In genomic region chr9:92599940-92600538, GRCm38 (mm10) we compare ENCODE assay signal across 21 mouse cellular contexts. TPM values are rescaled to one million over a fixed set of nuclear protein-coding genes. Genes with fewer than 3 reads are reported as not detected.
DNase-seq lines count a peak whose midpoint lies in the region; ATAC-seq lines count a peak whose summit lies in the region.
"Had no signal": no experiment of that assay in that cellular context is flagged by ENCODE, and none has a peak within 500 bp of the region (broad histone marks: within the 10 kb centered on the region; RNA-seq: fewer than 3 reads in every experiment).

No protein-coding gene starts in this region.

- H3K9ac ChIP-seq in limb, embryonic 13.5 days: no peak overlapping the region
- no peak overlapping the region for H3K9ac ChIP-seq in stomach, embryonic 14.5 days (replicated peaks; ENCODE audit: low read depth, low read length)
- H3K9ac ChIP-seq: embryonic facial prominence, embryonic 13.5 days; forebrain, postnatal 0 days; hindbrain, embryonic 15.5 days; midbrain, embryonic 13.5 days; neural tube, embryonic 13.5 days had no signal

- DNase-seq in cerebellum, adult 9-10 months: peak; percentile 15
- DNase-seq in limb, embryonic 10.5 days (ENCODE audit: low spot score): no peak
- peak; percentile 9 to 17 for DNase-seq in cerebellum, postnatal 36 days
- DNase-seq in neural tube, embryonic 10.5 days (ENCODE audit: extremely low spot score, low spot score): no peak
- DNase-seq: adrenal gland, postnatal 25 days; forebrain, postnatal 0 days; gastrocnemius, postnatal 36 days; heart, postnatal 14 days; kidney, adult 11 months; liver; right cerebral cortex, adult 18-20 months; thymus, postnatal 36 days had no signal

- ATAC-seq in cerebellum, adult (ENCODE audit: insufficient number of reproducible peaks, low FRiP score, low TSS enrichment): no peak
- ATAC-seq in limb, embryonic 13.5 days (ENCODE audit: low FRiP score, low read depth): peak; percentile 71
- no peak for ATAC-seq in stomach, embryonic 14.5 days (ENCODE audit: insufficient number of reproducible peaks, insufficient read depth, low FRiP score, low read depth)
- ATAC-seq: forebrain, postnatal 0 days; midbrain, embryonic 13.5 days had no signal

- peaks cover 7% of the 10 kb centered on the region; the same call in 1 of the 2 replicates for H3K4me1 ChIP-seq in limb, embryonic 13.5 days
- 0 out of 2 replicates have a peak, but pooled peaks cover 3% of the 10 kb centered on the region for H3K4me1 ChIP-seq in limb, embryonic 10.5 days
- 0 out of 2 replicates have a peak, but pooled peaks cover 3% of the 10 kb centered on the region for H3K4me1 ChIP-seq in stomach, embryonic 14.5 days (ENCODE audit: control insufficient read depth, insufficient read depth, low read length)
- H3K4me1 ChIP-seq: embryonic facial prominence, embryonic 13.5 days; forebrain, embryonic 10.5 days; heart, embryonic 10.5 days; hindbrain, embryonic 15.5 days; midbrain, embryonic 13.5 days had no signal

- no peak overlapping the region for H3K27ac ChIP-seq in limb, embryonic 13.5 days
- no peak overlapping the region for H3K27ac ChIP-seq in limb, embryonic 10.5 days
- peak overlapping the region; percentile 55; the same call in 1 of the 2 replicates for H3K27ac ChIP-seq in stomach, embryonic 14.5 days (ENCODE audit: low read length)
- H3K27ac ChIP-seq: embryonic facial prominence, embryonic 13.5 days; forebrain, embryonic 10.5 days; heart, embryonic 10.5 days; hindbrain, embryonic 15.5 days; midbrain, embryonic 13.5 days; neural tube, embryonic 13.5 days had no signal

- 71% methylated on average over 15 of the region's 15 CpGs for WGBS in limb, embryonic 13.5 days
- WGBS in limb, embryonic 10.5 days: 93% methylated on average over 15 of the region's 15 CpGs
- 71% methylated on average over 15 of the region's 15 CpGs for WGBS in stomach, embryonic 14.5 days

- no peaks in the 10 kb centered on the region for H3K27me3 ChIP-seq in limb, embryonic 13.5 days
- H3K27me3 ChIP-seq in limb, embryonic 10.5 days (ENCODE audit: low read depth, poor library complexity, severe bottlenecking): no peaks in the 10 kb centered on the region
- no peaks in the 10 kb centered on the region for H3K27me3 ChIP-seq in stomach, embryonic 14.5 days (ENCODE audit: control insufficient read depth, insufficient read depth, low read length)
- H3K27me3 ChIP-seq: embryonic facial prominence, embryonic 13.5 days; hindbrain, embryonic 15.5 days; midbrain, embryonic 13.5 days; neural tube, embryonic 13.5 days had no signal

- H3K9me3 ChIP-seq in limb, embryonic 13.5 days: no peaks in the 10 kb centered on the region
- H3K9me3 ChIP-seq in limb, embryonic 10.5 days (replicated peaks): no peaks in the 10 kb centered on the region
- no peaks in the 10 kb centered on the region for H3K9me3 ChIP-seq in stomach, embryonic 14.5 days (ENCODE audit: control insufficient read depth, low read depth, low read length)
- H3K9me3 ChIP-seq: embryonic facial prominence, embryonic 13.5 days; forebrain, embryonic 10.5 days; heart, embryonic 10.5 days; hindbrain, embryonic 15.5 days; midbrain, embryonic 13.5 days; neural tube, embryonic 13.5 days had no signal

- H3K4me2 ChIP-seq in limb, embryonic 13.5 days (replicated peaks): no peak overlapping the region
- H3K4me2 ChIP-seq in stomach, embryonic 14.5 days (replicated peaks; ENCODE audit: low read depth, low read length): no peak overlapping the region
- H3K4me2 ChIP-seq: embryonic facial prominence, embryonic 13.5 days; hindbrain, embryonic 15.5 days; midbrain, embryonic 13.5 days; neural tube, embryonic 13.5 days had no signal

- no peak overlapping the region for H3K4me3 ChIP-seq in limb, embryonic 13.5 days
- no peak overlapping the region for H3K4me3 ChIP-seq in limb, embryonic 10.5 days
- no peak overlapping the region for H3K4me3 ChIP-seq in stomach, embryonic 14.5 days (ENCODE audit: low read depth, low read length)
- H3K4me3 ChIP-seq: embryonic facial prominence, embryonic 13.5 days; forebrain, embryonic 10.5 days; heart, embryonic 10.5 days; hindbrain, embryonic 15.5 days; midbrain, embryonic 13.5 days; neural tube, embryonic 13.5 days had no signal

- peaks cover 51% of the 10 kb centered on the region for H3K36me3 ChIP-seq in limb, embryonic 13.5 days
- peaks cover 29% of the 10 kb centered on the region for H3K36me3 ChIP-seq in limb, embryonic 10.5 days
- H3K36me3 ChIP-seq in stomach, embryonic 14.5 days (ENCODE audit: control insufficient read depth, insufficient read depth, low read length): peaks cover 4% of the 10 kb centered on the region
- H3K36me3 ChIP-seq: hindbrain, embryonic 15.5 days; midbrain, embryonic 13.5 days had no signal

RNA-seq across cellular contexts. Expression of gene Plod2, which starts 58.0 kb away (rescaled TPM):
- 56.6 and 62.8 TPM in 2 replicates for polyA plus RNA-seq in limb, embryonic 13.5 days (2015; fragmentation: Nextera tagmentation; extraction: Ambion mirVana)
- 19.2 and 29.5 TPM in 2 replicates for polyA plus RNA-seq in limb, embryonic 10.5 days (2016; fragmentation: Nextera tagmentation; extraction: Ambion mirVana)
- 44.9 and 51.6 TPM in 2 replicates for polyA plus RNA-seq in stomach, embryonic 14.5 days (2014; fragmentation: Nextera tagmentation; extraction: Ambion mirVana)

Comparison
In these comparisons a context has a peak if more than half of its experiments do, and no peak if none do; other contexts are left out.
1. DNase-seq: peak in cerebellum, adult 9-10 months (single experiment) and cerebellum, postnatal 36 days (2 of 2); none in limb, embryonic 10.5 days (single experiment) and neural tube, embryonic 10.5 days (single experiment).